Mouse (Mus musculus): ENCODE measurements at regions not wholly inside any gene's neighbourhood (a gene's known extent, or its start where the extent isn't known, plus 50 kb on each side); places are given as distances from the start of the nearest gene placed in this dataset.

DNA sequence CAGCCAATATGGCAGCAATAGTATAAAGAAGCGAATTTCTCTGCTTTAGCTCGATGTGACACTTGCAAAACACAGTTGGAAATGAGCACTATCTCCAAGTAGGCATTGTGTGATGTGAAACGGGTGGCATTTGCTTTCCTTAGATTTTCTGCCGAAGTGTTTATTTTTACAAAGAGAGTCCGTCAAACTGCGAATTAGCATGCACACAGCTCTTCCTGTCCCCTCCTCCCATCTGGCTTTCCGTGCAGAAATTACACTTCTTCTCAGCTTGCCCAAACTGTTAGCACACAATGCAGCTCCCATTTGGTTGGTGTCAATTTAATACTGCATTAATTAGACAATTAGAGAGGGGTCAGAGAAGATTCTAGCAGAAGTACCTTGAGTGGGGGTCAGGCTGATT is 316.3 kb downstream of the Fam49a start:
- no peak for DNase-seq (ENCODE audit: low read depth, low spot score)

DNA sequence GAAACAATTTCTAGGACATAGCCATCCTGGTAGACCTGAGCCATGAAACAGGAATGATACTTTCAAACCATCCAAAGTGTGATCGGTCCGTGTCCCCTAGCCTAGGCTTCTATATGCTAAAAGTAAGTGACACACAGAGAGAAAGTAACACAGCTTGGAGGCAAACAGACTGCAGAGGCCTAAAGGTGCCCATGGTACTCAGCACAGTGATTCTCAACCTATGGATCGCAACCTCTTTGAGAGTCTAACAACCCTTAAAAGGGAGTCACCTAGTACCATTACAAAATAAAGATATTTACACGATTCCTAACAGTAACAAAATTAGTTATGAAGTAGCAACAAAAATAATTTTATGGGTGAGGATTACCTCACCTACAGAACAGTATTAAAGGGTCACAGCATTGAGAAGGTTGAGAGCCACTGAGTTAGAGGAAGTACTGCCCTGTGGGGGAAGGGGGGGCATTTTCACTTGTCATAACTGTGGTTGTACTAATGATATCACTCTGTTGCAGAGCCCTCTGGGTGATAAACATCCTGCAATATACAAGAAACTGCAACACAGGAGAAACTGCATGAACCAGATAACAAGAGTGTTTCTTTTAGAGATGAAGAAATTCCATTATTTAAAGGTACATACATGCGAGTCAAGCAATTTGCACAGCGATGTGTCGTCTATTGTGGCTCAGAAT is 308.8 kb downstream of the Fam49a start:
- DNase-seq (ENCODE audit: low read depth, low spot score): no peak

DNA sequence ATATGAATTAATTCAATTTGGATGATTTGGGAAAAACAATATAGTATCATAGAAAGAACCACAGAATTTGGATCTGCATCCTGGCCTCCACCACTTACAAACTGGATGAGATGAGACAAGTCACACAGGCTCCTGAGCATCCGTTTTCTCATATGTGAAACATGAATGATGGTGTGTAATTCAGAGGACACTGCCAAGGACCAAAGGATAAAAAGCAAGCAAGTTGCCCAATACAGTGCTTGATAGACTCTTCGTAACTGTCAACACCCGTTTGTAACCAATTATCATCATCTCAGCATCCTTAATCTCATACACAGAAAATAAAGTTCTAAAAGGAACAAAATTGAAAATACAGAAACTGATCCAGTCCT is 305.8 kb downstream of the Fam49a start:
- DNase-seq (ENCODE audit: low read depth, low spot score): no peak

DNA sequence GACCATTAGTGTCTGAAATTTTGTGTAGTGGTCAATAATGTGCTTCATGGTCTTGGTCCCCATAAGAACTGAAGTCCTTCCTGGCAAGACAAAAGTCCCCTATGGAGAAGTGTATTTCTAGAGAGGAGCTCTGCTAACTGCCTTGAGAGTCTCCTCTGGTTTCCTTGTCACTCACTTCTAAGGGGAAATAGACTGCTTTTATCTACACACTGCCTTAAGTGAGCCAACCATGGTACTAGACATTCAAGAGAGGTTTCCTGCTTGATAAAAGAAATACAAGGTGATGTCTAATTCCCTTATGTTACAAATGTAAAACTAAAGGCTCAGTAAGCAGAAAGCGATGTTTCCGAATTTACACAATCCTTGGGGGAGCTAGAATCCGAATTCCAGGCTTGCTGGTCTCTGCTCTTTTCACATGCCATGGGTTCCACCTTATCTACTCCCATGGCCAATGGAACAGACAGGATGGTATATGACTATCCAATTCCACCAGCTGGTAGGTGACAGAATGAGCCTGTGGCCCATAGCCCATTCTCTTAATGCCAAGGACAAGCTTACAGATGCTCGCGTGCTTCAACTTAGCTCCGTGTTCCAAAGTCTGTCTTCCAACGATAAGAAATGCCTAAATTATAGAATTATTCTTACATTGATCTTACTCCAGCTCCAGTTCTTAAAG is 305.3 kb downstream of the Fam49a start:
- no peak for DNase-seq (ENCODE audit: low read depth, low spot score)

DNA sequence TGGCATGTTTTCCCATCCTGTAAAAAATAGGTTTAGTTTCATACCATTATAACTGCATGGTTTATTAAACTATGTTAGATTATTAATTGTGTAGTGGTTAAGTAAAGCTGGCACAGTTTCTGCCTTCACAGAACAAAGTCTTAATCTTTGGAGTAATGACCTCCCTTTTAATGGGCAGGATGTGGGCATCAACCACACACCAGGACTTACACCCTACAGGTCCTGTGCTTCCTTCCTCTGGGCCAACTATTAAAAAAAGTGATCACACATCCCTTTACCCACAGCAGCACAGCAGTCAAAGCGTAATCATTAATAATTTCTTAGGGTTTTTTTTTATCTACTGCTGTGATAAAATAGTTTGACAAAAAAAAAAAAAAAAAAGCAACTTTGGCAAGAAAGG is 300.3 kb downstream of the Fam49a start:
- no peak for DNase-seq (ENCODE audit: low read depth, low spot score)

DNA sequence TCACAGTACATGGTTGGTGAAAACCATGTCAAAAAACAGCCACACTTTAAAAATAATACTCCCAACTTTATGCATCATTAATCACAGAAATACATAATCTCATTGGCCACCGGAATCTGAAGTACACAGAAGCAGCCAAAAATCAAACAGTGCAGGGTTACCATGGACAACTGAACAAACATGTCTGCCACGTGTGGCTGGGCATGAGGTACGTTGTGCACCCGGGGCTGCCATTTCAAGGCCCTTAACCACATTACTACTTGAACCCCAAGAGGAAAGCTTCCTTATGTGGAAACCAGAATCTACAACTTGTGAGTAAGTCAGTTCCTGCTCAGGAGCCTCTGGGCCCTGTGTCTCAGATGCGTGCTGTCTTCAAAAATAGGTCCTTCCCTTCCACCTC is 289.9 kb downstream of the Fam49a start:
- no peak for DNase-seq (ENCODE audit: low read depth, low spot score)

DNA sequence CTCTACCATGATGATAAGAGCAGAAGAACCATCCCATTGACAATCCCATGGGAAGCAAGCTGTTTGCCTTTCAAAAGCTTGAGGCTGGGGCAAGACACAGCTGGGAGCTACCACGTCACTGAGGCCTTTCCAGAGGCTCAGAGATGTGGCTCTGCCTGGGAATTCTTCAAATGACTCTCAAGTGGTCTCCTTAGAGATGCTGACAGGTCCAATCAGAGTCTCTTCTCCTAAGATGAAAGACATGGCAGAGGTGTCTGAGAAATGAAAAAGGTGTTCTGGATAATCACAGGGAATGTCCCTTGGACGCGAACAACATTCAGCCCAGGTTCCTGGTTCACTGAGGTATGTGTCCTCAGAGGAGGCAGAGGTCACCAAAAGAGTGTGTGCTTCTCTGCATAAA is 287.7 kb downstream of the Fam49a start:
- no peak for DNase-seq (ENCODE audit: low read depth, low spot score)

DNA sequence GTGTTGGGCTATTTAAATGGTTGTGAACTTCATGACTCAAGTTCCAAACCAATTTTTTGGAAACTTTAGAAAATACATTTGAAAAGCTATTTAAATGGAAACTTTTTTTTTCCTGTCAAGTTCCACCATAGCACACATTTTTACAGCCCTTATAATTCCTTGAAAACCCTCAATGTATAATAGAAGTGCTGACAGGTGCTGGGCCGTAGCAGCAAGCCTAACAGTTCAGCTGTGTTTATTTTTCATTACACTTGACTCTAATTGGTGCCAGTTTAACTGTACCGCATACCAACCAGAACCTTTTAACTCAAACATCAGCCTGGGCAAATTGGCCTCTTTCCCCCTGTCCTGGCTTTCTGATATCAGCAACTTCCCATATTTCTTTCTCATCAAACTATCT is 286.7 kb downstream of the Fam49a start:
- DNase-seq (ENCODE audit: low read depth, low spot score): no peak

DNA sequence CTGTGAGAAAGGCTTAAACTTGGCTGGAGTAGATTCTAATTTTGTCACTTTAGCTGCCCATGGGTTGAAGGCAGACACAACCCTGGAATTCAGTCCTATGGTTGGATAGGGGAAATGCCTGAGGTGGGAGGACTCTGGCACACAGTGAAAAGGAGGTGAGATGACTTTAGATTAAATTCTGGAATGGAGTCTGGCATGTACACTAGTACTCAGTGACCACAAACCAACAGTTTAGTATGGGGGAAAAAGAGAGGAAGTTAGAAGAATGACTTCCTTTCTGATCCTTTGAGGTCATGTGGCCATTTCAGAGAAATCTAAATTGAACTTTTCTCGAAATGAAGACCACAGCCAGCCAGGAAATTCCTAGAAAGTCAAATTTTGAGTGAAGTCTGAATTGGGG is 285.5 kb downstream of the Fam49a start:
- DNase-seq (ENCODE audit: low read depth, low spot score): no peak

DNA sequence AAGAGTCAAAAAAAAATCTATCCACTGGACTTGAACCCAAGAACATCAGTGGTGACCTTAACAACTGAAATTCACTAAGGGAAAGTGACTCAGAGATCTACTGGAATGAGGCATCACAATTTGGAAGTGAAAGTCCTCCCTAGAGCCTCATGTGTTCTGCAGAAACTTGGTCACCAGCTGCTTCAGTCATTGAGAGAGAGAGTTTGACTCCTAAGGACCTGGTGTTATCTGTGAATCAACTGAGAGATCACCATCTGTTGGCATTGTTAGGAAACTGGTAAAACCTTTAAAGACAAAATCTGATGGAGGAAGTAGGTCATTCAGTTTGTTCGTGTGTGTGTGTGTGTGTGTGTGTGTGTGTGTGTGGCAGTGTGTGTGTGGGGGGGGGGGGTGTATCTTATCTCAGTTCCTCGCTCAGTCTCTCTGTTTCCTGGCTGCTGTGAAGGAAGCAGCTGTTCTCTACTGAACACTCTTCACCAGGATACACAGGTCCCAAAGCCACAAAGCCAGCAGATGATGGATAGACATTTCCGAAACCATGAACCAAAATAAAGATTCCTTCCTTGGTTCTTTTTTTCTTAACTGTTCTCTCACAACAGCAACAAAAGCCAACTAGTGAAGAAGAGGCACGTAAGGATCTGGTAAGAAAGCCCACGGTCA is 284.6 kb downstream of the Fam49a start:
- DNase-seq (ENCODE audit: low read depth, low spot score): no peak

DNA sequence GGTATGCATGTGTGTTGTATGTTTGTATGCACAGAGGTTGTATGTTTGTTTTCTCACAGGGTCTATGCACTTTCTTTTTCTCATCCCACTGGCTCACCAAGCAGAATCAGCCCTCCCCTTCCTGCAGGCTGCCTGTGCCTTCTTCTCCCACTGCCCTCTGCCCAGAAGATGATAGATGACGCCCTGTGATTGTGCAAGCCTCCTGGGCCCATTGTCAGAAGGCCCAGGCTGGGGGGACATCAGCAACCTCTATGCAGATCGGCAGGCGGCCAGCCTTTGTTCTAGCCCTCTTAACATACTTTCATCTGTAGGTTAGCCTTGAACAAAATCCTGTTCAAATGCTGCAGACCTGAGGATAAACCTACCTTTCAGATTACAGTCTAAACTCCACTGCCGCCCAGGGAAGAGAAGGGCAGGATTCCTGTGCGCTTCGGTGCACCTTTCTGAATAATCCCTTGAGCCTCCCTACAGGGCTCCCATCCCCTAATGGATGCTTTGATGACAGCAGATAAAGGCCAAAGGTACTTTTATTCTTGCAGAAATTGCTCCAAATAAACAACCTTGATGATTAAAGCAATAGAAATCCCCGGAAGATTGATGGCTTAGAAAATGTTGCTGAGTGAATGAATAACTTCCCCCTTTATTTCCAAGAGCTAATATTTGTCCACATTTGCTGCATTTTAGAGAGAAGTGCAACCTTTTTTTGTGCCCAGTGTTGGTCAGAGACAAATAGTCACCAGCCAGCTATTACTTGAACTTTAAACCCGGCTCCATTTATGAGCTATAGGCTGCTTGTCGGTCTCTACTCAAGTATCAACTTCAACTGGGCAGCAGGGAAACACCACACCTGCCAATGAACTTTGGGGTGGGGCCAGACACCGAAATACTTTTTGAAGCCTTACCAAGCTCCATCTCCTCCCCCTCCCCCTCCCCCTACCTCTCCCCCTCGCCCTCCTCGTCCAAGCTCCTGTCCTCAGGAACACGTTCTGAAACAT is 279.4 kb downstream of the Fam49a start:
- no peak for DNase-seq (ENCODE audit: low read depth, low spot score)

DNA sequence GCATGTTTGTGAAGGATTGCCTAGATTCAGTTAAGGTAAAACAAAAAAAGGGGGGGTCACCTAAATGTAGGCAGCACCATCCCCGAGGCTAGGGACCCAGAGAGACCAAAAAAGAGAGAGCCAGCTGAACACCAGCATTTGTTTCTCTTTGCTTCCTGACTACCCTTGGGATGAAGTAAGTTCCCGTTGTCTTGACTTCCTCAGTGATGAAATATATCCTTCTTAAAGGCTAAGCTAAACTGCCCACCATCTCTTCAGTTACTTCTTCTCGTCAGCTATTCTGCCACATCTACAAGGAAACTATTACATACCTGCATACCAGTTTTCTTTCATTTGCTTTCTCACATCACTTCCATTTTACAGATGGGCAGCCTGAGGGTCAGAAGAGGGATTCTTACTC is 277.4 kb downstream of the Fam49a start:
- no peak for DNase-seq (ENCODE audit: low read depth, low spot score)

DNA sequence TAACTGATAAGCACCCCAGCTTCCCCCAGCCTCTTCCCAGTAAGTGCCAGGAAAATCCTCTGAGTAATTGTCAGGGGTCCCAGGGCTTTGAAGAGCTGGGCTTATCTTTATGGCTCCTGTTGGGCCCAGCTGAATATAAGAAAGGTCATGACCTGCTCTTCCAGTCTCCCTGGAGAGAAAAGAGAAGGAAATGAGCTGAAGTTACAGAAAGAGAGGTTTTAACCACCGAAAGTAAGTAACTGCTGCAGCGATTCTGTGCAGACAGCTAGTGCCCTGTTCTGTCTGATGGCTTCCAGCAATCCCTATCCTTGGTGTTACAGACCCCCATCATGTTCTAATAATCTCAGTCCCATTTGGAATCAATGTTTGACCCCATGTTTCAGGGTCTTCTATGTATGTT is 272.8 kb downstream of the Fam49a start:
- DNase-seq (ENCODE audit: low read depth, low spot score): no peak

DNA sequence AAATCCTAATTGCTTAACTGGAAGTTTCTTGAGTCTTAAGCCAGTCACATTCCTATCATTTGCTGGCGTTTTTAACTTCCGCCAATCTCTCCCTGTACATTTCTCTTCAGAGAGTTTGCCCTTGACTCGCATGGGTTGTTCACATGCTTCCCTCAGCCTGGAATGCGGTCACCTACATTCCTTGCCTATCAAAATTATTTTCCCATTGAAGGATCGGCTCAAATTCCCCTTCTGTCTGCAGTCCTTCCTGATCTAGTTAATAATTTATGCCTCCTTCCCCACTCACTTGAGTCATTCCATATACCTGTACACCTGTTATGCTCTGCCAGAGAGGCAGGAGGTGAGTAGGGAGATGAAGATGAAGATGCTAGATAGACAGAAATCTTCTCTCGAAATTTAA is 268.9 kb downstream of the Fam49a start:
- DNase-seq (ENCODE audit: low read depth, low spot score): no peak

DNA sequence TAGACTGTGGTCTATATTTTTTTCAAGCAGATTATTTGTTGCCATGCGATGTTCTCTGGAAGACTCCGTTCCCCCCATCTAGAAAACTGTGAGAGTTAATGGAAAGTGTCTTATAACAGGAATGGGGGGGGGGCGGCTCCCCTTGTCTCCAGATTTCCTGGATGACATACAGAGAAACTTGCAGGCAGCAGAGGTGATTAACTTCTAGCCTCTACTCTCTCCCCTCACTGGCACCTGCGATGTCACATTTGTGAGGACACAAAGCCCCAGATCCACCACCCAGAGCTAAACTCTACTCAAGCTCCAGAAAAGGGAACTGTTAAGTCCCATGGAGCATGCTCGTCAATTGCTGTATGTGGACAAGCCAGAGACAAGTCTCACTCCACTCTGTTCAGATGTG is 267.6 kb downstream of the Fam49a start:
- no peak for DNase-seq (ENCODE audit: low read depth, low spot score)

DNA sequence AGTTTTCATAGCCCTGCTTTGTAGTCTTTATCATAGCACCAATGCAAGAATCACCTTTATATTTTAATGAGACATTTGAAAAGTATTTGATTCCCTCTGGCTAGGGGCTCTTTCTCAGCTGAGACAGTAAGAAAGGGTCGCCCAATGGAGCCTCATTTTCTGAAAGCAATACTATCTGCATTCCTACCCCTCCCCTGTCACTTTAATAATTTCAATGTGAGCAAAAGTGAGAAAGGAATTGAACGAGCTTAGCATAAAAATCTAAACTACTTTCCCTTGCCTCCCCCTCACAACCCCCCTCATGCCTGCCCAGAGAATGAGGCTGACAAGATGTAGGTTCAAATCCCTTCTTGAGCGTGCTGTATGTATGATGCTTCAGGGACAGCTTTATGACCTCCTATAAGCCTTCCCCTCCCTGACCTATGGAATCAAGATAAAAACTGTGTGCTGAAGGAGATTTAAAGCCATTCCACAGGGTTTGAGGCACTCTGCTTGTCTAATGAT is 266.6 kb downstream of the Fam49a start:
- no peak for DNase-seq (ENCODE audit: low read depth, low spot score)

DNA sequence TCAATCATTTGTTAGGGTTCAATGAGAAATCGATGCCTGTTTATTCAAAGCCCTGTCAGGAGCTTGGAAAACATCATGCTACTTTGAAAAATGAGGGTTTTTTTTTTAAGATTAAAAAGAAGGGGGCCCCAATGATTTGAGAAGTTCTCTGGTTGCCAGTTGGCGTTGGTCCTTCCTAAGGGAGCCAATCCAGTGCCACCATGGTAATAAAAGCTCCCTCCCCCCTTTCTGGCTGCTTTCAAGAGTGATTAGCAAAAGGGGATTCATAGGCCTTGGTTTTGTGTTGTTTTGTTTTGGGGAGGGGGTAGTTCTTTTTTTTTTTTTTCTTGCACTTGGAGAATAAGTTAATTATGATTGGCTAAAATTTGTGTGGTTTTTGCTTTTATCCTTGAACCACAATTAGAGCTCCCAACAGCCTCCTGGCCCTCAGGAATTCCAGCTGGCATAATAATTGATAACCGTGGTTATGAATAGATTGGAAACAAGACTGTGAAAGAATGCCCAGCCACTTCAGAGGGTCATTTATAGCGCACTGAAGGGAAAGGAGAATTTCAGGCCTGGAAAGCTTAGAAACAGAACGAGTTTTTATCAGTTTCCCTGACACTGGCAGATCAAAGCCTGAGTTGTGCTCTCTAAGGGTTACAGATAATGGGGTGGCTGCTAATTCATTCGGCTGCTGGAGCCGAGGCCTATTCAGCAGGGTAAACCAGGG is 266.0 kb downstream of the Fam49a start:
- DNase-seq (ENCODE audit: low read depth, low spot score): no peak

DNA sequence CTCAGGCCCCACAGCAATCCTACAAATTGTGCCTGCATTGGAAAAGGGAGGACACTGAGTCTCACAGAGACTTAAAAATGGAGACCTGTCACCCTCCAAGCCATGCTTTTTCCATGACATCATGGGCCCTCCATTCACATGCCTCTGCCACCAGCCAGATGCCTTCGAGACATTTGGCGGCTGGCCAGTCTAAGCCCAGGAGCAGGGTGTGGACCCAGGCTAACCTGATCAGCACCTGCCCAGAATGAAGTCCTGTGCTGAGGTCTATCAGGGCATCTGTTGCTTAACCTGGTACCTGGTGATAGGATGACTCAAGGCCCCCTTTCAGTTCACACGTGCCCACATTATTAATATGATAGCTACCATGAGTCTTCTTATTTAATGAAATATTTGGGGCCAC is 265.4 kb downstream of the Fam49a start:
- DNase-seq (ENCODE audit: low read depth, low spot score): no peak

DNA sequence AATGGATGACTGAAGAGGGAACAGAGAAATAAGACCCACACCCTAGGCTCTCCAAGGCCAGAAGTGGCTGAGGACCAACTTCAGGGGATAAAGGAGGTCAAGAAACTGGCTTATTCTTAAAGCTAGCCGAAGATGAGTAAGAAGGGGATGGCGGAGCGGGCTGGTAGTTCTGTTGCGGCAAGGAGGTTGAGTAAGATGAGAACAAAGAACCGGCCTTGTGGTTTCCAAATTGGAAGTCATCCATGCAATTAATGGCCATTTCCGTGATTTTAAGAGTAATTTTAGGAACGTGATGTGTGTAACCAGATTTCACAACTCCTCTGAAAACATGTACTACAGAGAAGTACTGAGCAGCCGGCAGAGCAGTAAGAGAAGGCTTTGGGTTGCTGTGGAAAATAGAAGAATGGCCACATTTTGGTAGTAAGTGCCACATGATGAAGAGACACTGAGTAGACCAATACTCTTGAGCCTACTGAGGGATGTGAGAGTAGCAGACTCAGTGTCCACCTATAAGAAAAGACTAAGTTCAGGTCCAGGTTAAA is 258.4 kb downstream of the Fam49a start:
- DNase-seq (ENCODE audit: low read depth, low spot score): no peak

DNA sequence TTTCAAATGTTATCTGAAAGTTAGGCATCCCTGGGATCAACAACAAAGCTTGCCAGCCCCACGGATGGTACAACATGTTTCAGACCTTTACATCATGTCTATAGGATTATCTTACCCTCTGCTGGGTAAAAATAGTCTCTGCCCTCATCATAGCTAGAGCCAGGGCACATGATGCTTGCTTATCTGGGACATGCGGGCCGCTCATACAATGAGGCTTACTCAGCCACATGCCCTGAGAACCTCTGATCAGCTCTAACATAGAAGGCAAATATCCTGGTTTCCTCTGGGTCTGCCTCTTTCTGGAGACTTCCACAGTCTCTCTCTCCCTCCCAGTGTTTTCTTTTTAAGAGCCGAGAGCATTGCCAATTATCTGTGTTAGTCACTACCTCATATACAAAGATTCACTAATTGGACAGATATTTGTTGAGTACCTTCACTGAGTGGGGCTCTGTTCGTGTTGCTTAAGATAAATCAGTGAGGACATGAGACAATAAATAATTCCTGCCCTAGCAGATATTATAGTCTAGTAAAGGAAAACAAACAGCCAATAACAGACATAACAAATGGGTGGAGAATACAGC is 256.6 kb downstream of the Fam49a start:
- DNase-seq (ENCODE audit: low read depth, low spot score): no peak

DNA sequence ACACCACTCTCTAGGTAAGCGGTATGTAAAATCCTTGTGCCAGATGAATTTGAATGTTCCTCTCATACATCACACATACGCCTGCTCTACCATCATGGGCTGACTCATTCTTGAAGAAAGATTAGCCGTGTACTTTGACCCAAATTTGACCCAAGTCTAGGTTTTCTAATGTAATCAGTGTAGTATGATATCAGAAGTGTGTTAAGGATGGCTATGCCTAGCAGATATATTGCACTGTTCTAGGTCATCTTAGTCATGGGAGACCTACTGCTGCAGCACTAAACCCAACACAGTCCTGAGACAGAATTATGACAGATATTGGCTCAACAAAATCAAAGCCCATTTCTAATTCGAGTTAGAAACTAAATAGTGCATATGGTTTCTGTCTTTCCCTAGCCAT is 255.1 kb downstream of the Fam49a start:
- no peak for DNase-seq (ENCODE audit: low read depth, low spot score)

Measured in telencephalon, adult 2 months (tissue).